Mouse (Mus musculus): ENCODE data around the gene Zwilch. TPM values are rescaled to one million over a fixed set of nuclear protein-coding genes. Genes with fewer than 3 reads are reported as not detected.
"Not testable (repeated sequence)": the region's sequence is repeated elsewhere in the genome, so short reads cannot be mapped to it uniquely, and the experiment has no call there.

Zwilch gene
- total RNA-seq, 2 experiments from 2014 or later: 5.8 to 8.1 TPM

DNA sequence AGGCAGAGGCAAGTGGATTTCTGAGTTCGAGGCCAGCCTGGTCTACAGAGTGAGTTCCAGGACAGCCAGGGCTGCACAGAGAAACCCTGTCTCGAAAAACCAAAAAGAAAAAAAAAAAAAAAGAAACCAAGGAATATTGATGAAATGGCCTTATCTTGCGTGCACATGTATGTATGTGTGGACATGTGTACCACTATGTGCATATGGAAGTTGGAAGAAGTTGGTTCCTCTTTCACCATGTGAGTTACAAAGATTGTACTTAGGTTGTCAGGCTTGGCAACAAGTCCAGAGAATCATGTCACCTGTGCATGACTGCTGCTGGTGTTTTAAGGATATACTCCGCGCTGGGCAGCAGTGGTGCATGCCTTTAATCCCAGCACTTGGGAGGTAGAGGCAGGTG, 10.4 kb upstream of the Zwilch start:
- intact Hi-C loops (cut with DNase I); DNase-seq: not testable (repeated sequence)

DNA sequence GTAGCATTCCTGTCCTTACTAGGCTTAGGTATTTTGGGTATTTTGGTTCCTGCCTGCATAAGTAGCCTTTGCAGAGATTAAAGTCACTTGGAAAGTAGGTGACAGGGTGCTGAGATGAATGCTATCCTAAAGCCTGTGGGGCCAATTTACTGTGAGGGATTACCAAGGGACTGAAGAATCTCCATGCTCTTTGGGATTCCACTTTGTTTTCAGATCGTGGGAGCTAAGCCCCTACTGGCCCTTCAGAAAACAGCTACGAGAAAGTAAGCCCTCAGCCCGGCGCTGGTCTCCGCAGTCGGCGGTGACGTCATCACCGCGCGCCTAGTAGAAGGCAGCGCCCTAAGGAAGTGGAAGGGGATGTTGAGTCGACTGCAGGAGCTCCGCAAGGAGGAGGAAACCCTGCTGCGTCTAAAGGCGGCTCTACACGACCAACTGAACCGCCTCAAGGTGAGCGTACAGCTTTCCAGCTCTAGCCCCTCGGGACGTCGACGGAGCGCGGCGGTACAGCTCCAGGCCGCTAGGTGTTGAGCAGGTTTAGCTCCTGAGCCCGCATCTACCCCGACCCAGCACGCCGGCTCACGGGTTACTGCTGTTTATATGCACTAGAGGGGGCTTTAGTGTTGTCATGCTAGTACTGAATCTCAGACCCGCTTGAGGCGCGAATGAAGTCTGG, 6.2 kb upstream of the Zwilch start, which contains the start of gene Snapc5:
Snapc5 (plus strand) TSS at position 301 of the 673 bp plus-strand sequence.
- peak; percentile 93 to 95 for DNase-seq
- intact Hi-C loops (cut with DNase I): loop anchor here (1.0 kb wide), 1 partner anchor 74 kb away; the partner anchor contains the start of gene Map2k1

DNA sequence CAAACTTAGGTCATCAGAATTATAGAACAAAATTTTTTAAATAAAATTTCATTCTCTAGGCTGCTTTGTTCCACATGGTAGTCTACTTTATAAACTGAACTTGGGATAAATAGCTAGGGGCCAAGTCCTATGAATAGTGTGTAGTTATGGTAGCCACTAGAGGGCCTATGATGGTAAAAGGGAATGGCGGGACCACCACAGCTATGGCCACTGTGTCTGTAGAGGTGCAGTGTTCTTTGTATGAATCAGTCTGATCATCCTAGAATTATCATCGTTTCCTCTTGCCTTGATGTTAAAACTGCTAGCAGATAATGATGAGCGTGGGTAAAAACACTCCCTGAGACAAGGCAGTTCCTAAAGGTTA, 5.7 kb upstream of the Zwilch start:
- intact Hi-C loops (cut with DNase I): no loop called here
- DNase-seq: no peak

DNA sequence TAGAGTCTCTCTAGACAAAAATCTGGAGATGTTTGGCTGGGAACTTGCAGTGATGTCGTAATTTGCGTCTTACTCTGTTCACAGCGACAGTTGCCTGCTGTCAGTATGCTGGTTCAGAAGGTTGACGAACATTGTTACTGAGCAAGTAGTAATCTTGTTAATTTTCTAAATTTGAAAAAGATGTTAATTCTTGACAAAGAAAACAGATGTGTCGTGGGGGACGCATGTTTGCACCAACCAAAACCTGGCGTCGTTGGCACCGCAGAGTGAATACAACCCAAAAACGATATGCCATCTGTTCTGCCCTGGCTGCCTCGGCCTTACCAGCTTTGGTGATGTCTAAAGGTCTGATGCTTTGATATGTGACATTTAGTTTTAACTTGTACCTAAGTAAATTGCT, 2.5 kb upstream of the Zwilch start:
- intact Hi-C loops (cut with DNase I): no loop called here
- DNase-seq: no peak

GRCm38 (mm10) chr9:64174766-64175165, 1.9 kb upstream of the Zwilch start:
- intact Hi-C loops (cut with DNase I): no loop called here
- DNase-seq: no peak

GRCm38 (mm10) chr9:64174341-64174740, 1.4 kb upstream of the Zwilch start:
- intact Hi-C loops (cut with DNase I): no loop called here
- DNase-seq: no peak

DNA sequence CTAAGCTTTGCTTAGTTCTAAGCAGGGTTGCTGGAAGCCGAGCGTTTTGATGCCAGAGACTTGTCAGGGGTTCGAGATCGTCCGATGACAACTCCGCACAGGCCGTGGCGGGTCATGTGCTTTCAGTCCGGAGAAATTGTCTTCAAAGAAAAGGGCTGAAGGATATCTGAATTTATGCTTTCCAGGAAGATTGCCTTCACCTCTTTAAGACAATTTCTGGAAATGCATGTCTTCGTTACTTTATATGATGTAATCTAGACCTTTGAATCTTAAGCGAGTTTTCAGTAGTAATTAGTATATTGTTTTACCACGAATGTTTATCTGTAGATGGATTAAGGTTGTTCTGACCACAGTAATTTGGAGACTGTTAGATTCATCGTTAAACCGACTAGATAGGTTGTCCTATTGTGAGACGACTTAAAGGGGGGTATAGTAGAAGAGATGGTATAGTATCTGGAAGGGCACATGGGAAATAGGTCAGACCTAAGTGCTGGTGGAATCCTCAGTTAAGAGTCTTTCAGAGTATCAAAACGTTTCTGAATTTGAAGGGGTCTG, 839 bp upstream of the Zwilch start:
- intact Hi-C loops (cut with DNase I): no loop called here
- no peak for DNase-seq

GRCm38 (mm10) chr9:64172145-64172815, 624 bp downstream of the Zwilch start:
- no peak for DNase-seq
- intact Hi-C loops (cut with DNase I): no loop called here

GRCm38 (mm10) chr9:64169967-64170366, 2.9 kb downstream of the Zwilch start:
- intact Hi-C loops (cut with DNase I); DNase-seq: not testable (repeated sequence)

DNA sequence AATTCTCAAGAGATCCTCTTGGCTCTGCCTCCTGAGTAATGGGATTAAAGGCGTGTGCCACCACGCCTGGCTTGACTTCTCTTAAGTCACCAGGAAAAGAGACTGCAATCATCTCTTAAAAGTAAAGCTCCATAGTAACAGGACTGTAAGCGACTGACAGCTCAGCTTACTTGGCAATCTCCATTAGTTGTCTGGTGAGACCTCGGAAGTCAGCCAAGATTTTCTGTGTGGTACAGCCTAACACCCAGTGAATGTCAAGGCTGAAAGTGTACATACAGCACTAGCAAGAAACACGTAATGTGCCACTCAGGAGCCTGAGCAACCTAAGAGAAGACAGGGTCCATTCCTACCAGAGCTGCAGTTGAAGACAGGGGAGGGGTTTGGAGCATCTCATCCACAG, 12.4 kb downstream of the Zwilch start:
- intact Hi-C loops (cut with DNase I): no loop called here
- DNase-seq: no peak

- intact Hi-C loops (cut with DNase I): no loop called here
- no peak for DNase-seq
These were observed 16.3 kb downstream of the Zwilch start for GRCm38 (mm10) chr9:64156641-64157040.

DNA sequence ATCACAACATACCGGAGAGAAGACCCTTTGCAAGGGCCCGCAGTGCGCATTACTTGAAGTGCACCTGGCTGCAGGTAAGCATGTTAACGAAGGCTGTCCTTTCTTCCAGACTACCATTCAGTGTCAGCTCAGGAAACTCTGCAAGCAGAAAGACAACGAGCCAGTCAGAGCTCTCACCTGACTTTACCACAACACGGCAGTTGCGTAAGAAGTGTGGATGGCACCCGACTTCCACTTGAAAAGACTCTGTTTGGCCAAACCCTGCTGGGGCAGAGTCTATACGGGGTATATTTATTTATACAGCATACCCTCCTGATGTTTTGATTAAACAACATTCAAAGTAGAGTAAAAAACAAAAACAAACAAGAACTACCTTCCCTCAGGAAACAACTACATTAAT, 33.0 kb downstream of the Zwilch start:
- DNase-seq: no peak
- intact Hi-C loops (cut with DNase I): no loop called here

GRCm38 (mm10) chr9:64138896-64139295, 34.0 kb downstream of the Zwilch start:
- intact Hi-C loops (cut with DNase I): loop anchor here (1.0 kb wide), 1 partner anchor 133 kb away; no protein-coding TSS in a partner anchor
- peak; percentile 49 to 73 for DNase-seq

- DNase-seq: no peak
- intact Hi-C loops (cut with DNase I): no loop called here
These were observed 41.3 kb downstream of the Zwilch start for GRCm38 (mm10) chr9:64131623-64132022.

GRCm38 (mm10) chr9:64126121-64126520, 46.8 kb downstream of the Zwilch start:
- DNase-seq: no peak
- intact Hi-C loops (cut with DNase I): no loop called here

- intact Hi-C loops (cut with DNase I): no loop called here
- peak in 1 of 2 experiments; percentile 30 for DNase-seq
These were observed 47.6 kb downstream of the Zwilch start for GRCm38 (mm10) chr9:64125307-64125706.

DNA sequence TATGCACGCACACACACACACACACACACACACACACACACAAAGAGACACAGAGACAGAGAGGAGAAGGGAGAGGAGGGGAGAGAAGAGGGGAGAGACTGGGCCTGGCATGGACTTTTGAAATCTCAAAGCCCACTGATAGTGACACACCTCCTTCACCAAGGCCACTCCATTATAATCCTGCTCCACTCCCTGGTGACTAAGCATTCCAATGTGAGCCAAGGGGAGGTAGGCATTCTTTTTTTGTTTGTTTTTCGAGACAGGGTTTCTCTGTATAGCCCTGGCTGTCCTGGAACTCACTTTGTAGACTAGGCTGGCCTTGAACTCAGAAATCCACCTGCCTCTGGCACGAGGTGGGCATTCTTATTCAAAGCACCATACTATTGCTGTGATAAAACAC, 48.1 kb downstream of the Zwilch start:
- intact Hi-C loops (cut with DNase I); DNase-seq: not testable (repeated sequence)

DNA sequence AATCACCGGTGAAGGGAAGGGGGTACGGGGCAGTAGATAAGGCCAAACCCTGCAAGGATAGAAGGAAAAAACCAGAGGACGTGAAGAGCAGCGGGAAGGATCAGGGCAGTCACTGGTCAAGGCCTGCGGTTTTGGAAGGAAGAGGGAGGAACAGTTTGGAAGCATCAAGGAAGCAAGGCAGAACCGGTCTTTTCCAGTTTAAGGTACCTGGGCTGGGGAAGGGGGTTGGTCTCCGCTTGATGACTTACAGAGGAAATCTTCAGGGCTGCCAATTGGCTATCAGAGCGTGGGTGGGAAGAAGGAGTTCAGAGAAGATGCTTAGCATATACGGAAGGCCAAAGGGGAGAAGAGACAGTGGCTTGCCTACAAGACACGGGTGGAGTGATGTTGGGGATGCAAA, 50.3 kb downstream of the Zwilch start:
- intact Hi-C loops (cut with DNase I): no loop called here
- no peak for DNase-seq

- DNase-seq: no peak
- intact Hi-C loops (cut with DNase I): no loop called here
These were observed 52.2 kb downstream of the Zwilch start for GRCm38 (mm10) chr9:64120584-64121277.

- intact Hi-C loops (cut with DNase I): no loop called here
- DNase-seq: peak; percentile 32 to 65
These were observed 53.0 kb downstream of the Zwilch start for GRCm38 (mm10) chr9:64119898-64120297.

DNA sequence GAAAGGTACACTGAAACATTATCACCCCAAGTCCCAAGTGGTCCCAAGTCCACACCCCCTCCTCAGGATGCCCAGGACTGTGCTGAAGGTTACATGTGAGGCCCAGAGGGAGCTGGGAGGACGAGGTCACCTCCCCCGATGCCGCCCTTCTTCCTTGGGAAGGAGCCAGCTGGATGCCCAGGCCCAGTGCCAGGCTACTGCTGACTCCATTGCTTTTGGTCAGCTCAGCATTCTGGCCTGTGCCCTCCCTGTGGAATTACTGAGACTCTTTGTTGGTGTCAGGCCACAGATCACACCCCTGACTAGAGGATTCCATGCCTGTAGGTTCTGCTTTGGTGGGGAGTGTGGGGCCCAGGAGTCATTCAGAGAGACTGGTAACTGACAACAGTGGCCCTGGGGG, 56.0 kb downstream of the Zwilch start, which contains the start of gene Lctl:
Lctl (plus strand) TSS at position 272 of the 400 bp plus-strand sequence.
- peak; percentile 57 to 62 for DNase-seq
- intact Hi-C loops (cut with DNase I): no loop called here

Data from heart, postnatal 10 days (tissue).